Mouse (Mus musculus): ENCODE data around the gene Usp47.

- TF ChIP-seq CTCF (IDR thresholded peaks at IDR 0.05; ENCODE audit: borderline replicate concordance, extremely low read depth, insufficient read depth, insufficient read length) (no peak), POLR2A (IDR thresholded peaks at IDR 0.05; ENCODE audit: borderline replicate concordance, extremely low read depth, insufficient read depth, insufficient read length, poor library complexity, severe bottlenecking) (no peak)
These were observed 100.3 kb downstream of the Usp47 start for GRCm38 (mm10) chr7:112123612-112124011.

Data from brain, embryonic 14.5 days (tissue).